Mouse (Mus musculus) lung, embryonic 15.5 days (tissue): ENCODE results near the gene Rabgap1l. TPM values are rescaled to one million over a fixed set of nuclear protein-coding genes. Genes with fewer than 3 reads are reported as not detected.
A peak's percentile ranks its signal among the peaks of the same experiment; 100 is the strongest.

Experiments
- ATAC-seq: fragments of 200-750 bp; cut with Nextera tagmentation; 2 replicates; pipeline ENCODE4 v1.8.0; 2017; ENCODE audit warnings: moderate number of reproducible peaks, borderline replicate concordance; ENCODE audit not compliant: low FRiP score, low TSS enrichment; ENCODE audit errors: extremely low read depth
- H3K27ac ChIP-seq: fragments of 300-500 bp; sonication (generic); 2 replicates; pipeline ENCODE4 v1.5.1; 2015; ENCODE audit warnings: moderate library complexity, mild to moderate bottlenecking, inconsistent platforms
- H3K27me3 ChIP-seq: fragments of 300-500 bp; sonication (generic); 2 replicates; pipeline ENCODE4 v1.6.1; 2015; ENCODE audit warnings: inconsistent platforms
- H3K36me3 ChIP-seq: fragments of 300-500 bp; sonication (generic); 2 replicates; pipeline ENCODE4 v1.6.1; 2015; ENCODE audit warnings: inconsistent platforms
- H3K4me1 ChIP-seq: fragments of 300-500 bp; sonication (generic); 2 replicates; pipeline ENCODE4 v1.6.1; 2015; ENCODE audit warnings: inconsistent platforms
- H3K4me2 ChIP-seq: fragments of 300-500 bp; sonication (generic); 2 replicates; pipeline ENCODE4 v1.6.1; 2015; ENCODE audit warnings: inconsistent platforms, mild to moderate bottlenecking, moderate library complexity
- H3K4me3 ChIP-seq: fragments of 300-500 bp; sonication (generic); 2 replicates; pipeline ENCODE4 v1.5.1; 2015; ENCODE audit warnings: mild to moderate bottlenecking, inconsistent platforms
- H3K9ac ChIP-seq: fragments of 300-500 bp; sonication (generic); 2 replicates; pipeline ENCODE4 v1.6.1; 2015; ENCODE audit warnings: inconsistent platforms
- H3K9me3 ChIP-seq: fragments of 300-500 bp; sonication (generic); 2 replicates; pipeline ENCODE4 v1.6.1; 2016; ENCODE audit warnings: inconsistent platforms
- WGBS: fragments of 180-500 bp; shearing (Covaris S2); methylation state at CpG from one replicate; pipeline ENCODE4 v1.1.7; 2015; 5-methylcytosine and 5-hydroxymethylcytosine counted together
- polyA plus RNA-seq: library from polyadenylated mRNA; unstranded; fragments of >200 nt; fragmentation: Nextera tagmentation; extraction: Ambion mirVana; gene quantifications from 2 replicates; pipeline ENCODE4 v1.2.1, GENCODE M21; 2015

The Rabgap1l gene
- polyA plus RNA-seq, 1 experiment from 2014 or later, result 24.0 TPM

DNA sequence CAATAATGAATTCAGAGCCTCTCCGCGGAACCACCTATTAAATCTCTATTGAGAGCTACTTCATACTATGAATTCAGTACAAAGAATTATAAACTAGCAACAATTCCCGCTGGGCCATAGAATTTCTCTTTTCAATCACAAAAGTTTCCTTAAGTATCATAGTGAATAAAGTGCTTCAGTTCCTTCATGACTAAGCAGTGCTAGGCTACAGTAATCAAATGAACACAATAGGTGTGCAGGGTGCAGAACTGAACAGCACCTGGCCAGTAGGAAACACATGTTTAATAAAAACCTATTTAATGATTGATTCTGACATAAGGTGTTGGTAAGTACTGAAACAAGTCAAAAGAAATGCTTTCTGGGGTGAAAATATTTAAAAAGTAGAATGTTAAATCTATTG lies 560.9 kb downstream of the Rabgap1l start:
- H3K4me2 ChIP-seq, result no peak overlapping the region
- H3K36me3 ChIP-seq, result no peaks in the 10 kb centered on the region
- no peak overlapping the region for H3K9ac ChIP-seq
- WGBS, result 91% methylated on average over 3 of the region's 3 CpGs
- no peak overlapping the region for H3K4me3 ChIP-seq
- H3K9me3 ChIP-seq, result no peaks in the 10 kb centered on the region
- no peaks in the 10 kb centered on the region for H3K27me3 ChIP-seq
- ATAC-seq, result no peak
- H3K27ac ChIP-seq, result no peak overlapping the region
- H3K4me1 ChIP-seq, result peaks cover 7% of the 10 kb centered on the region; the same call in 1 of the 2 replicates

DNA sequence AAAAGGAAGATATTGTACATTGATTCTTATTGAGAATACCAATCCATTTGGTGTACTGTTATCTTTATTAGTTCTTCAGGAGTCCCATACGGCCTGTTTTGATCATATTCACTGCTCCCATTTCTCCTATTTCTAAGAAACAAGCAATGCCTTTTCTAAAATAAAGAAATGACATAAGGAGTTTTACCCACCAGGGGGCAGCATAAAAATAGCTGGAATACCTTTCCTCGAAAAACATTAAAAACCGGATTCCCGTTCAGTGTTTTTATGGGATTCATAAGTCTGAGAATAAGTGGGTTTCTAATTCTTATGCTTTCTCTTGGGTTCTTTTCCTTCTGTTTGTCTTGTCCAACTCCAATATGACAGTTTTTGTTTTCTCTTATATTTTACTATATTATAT lies 562.0 kb downstream of the Rabgap1l start:
- no peak for ATAC-seq
- WGBS, result 31% methylated on average over 4 of the region's 4 CpGs
- Histone ChIP-seq H3K4me1 (peaks cover 7% of the 10 kb centered on the region; the same call in 1 of the 2 replicates), H3K27ac (no peak overlapping the region), H3K9ac (no peak overlapping the region), H3K9me3 (no peaks in the 10 kb centered on the region), H3K4me3 (no peak overlapping the region), H3K4me2 (no peak overlapping the region), H3K27me3 (no peaks in the 10 kb centered on the region), H3K36me3 (no peaks in the 10 kb centered on the region)

DNA sequence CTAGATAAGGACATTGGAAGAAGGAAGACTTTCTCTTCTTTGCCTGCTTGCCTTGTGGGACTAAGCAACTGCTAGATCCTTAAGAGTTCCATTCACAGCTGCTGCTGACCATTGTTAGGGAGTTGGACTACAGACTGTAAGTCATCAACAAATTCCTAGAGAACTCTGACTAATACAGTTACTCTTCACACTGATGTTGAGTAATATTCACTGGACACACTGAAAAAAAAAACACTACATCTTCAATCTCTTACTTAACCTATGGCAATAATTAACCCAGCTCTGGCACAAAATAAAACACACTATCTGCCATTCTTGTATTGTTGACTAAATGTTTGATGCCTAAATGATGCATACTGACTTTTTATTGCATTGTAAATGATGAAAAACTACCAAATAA lies 565.2 kb downstream of the Rabgap1l start:
- no peak overlapping the region for H3K4me2 ChIP-seq
- no peak for ATAC-seq
- H3K27ac ChIP-seq, result no peak overlapping the region
- H3K36me3 ChIP-seq, result no peaks in the 10 kb centered on the region
- no peaks in the 10 kb centered on the region for H3K9me3 ChIP-seq
- no peaks in the 10 kb centered on the region for H3K27me3 ChIP-seq
- no peak overlapping the region for H3K4me3 ChIP-seq
- H3K9ac ChIP-seq, result no peak overlapping the region
- no peaks in the 10 kb centered on the region for H3K4me1 ChIP-seq

DNA sequence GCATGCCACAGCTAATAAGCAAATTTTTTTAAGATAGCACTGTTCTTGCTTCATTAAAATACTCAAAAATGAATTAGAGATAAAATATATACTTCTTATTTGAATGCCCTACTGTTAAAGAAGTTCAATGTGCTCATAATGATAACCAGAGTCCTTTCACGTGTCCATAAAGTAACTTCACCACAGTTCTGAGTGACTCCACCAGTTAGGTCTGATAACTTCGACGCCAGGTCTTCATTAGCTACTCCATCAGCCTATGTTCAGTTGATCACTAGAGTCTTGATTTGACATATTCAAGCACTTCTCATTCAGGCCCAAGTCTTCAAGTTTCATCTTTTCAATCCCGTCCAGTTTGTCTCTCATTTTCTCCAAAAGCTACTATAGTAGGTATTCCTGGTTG lies 565.8 kb downstream of the Rabgap1l start:
- ATAC-seq, result no peak
- Histone ChIP-seq H3K9me3 (no peaks in the 10 kb centered on the region), H3K27me3 (no peaks in the 10 kb centered on the region), H3K27ac (no peak overlapping the region), H3K4me2 (no peak overlapping the region), H3K4me1 (no peaks in the 10 kb centered on the region), H3K36me3 (no peaks in the 10 kb centered on the region), H3K4me3 (no peak overlapping the region), H3K9ac (no peak overlapping the region)
- WGBS, result 85% methylated on average over 4 of the region's 4 CpGs

DNA sequence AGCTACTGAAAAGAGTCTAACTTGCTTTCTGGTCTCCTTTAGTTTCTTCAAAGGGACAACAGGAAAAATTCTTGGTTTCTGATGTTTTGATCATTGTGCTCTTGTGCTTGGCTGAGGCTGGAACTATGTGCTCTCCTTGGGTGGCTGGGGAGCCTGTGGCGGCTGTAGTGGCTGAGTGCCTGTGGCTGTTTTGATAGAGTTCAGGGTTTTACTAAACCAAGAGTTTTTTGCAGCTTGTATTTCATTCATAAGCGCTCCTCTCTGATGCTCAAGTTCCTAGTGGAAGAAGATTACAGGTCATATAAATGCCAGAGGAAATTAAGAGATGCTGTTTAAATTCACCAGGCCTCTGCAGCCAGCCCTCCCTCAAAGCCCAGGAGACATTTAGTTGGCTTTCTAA lies 568.9 kb downstream of the Rabgap1l start:
- no peak for ATAC-seq
- 70% methylated on average over 2 of the region's 2 CpGs for WGBS
- H3K4me3 ChIP-seq, result no peak overlapping the region

DNA sequence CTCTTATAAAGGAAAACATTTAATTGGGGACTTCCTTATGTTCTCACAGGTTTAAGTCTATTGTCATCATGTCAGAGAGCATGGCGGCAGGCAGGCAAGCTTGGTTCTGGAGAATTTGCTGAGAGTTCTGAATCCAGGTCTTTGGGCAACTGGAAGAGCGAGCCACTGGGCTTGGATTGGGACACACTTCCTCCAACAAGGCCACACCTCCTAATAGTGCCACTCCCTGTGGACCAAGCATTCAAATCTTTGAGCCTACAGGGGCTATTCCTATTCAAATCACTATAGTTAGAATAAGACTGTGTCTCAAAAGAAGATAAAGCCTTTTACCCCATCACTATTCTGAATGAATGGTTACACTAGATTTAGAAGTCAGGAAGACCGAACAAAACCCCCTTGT lies 575.1 kb downstream of the Rabgap1l start:
- Histone ChIP-seq H3K27ac (no peak overlapping the region), H3K36me3 (no peaks in the 10 kb centered on the region), H3K4me1 (0 out of 2 replicates have a peak, but pooled peaks cover 6% of the 10 kb centered on the region), H3K9me3 (no peaks in the 10 kb centered on the region), H3K4me3 (no peak overlapping the region), H3K27me3 (no peaks in the 10 kb centered on the region), H3K9ac (no peak overlapping the region), H3K4me2 (no peak overlapping the region)
- no peak for ATAC-seq
- 89% methylated on average over 3 of the region's 3 CpGs for WGBS

More for the DNA sequence above, 568.9 kb downstream of the Rabgap1l start:
- Histone ChIP-seq H3K9me3 (no peaks in the 10 kb centered on the region), H3K27ac (no peak overlapping the region), H3K9ac (no peak overlapping the region), H3K4me1 (no peaks in the 10 kb centered on the region), H3K27me3 (no peaks in the 10 kb centered on the region), H3K36me3 (no peaks in the 10 kb centered on the region), H3K4me2 (no peak overlapping the region)

DNA sequence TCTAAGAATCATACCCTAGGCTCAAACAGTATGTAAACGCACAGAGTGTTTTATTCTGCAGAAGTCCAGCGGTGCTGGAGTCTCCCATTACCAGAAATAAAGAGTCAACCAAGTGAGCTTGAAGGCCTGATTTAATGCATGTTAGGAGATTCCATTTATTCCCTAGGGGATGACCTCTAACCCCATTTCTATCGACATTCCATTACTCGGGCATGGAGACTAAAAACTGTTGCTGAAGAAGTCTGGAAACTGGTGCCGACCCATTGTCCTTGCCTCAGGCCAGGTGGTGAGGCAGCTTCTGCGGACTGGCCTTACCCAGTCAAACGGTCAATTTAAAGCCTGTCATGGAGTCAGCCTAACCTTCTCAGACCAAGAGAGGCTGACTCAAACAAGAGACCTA lies 578.8 kb downstream of the Rabgap1l start:
- peaks cover 16% of the 10 kb centered on the region for H3K4me1 ChIP-seq
- no peak overlapping the region for H3K27ac ChIP-seq
- H3K36me3 ChIP-seq, result no peaks in the 10 kb centered on the region
- no peak for ATAC-seq
- no peaks in the 10 kb centered on the region for H3K27me3 ChIP-seq
- H3K4me3 ChIP-seq, result peak overlapping the region; percentile 92; the same call in 1 of the 2 replicates
- WGBS, result 88% methylated on average over 7 of the region's 7 CpGs
- H3K9ac ChIP-seq, result no peak overlapping the region
- no peak overlapping the region for H3K4me2 ChIP-seq
- no peaks in the 10 kb centered on the region for H3K9me3 ChIP-seq

DNA sequence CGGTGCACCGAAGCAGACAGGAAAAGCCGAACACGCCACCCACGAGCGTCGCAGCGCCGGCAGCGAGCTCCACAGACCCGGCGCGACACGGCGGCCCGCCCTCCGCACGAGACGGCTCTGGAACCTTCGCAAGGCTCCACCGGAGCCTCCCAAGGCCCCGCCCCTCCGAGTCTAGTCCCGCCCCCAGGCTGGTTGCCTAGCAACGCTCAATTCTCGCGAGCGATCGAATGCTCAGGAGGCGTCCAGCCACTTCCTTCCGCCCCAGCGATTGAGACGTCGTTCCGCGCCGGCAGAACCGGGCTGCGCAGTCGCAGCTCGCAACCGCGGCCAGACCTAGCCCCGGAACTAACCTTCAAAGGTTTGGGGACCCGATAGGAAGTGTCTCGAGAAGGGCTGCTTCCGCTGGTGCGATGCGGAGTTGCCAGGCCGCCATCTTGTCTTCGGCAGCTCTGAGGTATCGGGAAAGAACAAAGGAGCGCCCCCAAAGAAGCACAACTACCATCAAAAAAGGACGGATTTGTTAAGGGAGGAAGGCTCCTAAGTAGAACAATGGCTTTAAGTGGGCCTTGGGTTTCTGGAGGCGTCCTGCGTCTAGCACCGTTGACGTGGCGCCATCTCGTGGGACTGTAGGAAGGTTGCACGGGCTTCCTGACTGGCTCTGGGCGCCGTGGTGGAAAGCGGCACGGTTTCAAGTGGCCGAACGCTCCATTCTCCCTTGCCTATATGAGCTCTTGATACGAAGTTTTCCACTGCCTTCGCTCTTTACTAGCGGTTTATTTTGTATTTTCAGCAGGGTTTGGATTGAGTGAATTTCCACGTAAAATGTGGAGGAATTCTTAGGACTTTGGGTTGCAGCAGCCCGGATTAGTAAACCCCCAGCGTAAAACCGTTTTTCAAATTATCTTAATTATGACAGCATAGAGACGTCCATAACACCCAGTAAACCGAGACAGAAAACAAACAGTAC lies 580.0 kb downstream of the Rabgap1l start, which contains the start of gene Cacybp:
Gene Cacybp, minus strand, starts transcription at position 173 of the 967 bp plus-strand sequence.
- no peaks in the 10 kb centered on the region for H3K9me3 ChIP-seq
- peak within 1 kb of the TSS; percentile 99 for H3K27ac ChIP-seq
- peak within 1 kb of the TSS; percentile 92 for H3K4me3 ChIP-seq
- peaks cover under 1% of the 10 kb centered on the region; the same call in 1 of the 2 replicates for H3K36me3 ChIP-seq
- H3K9ac ChIP-seq, result peak within 1 kb of the TSS; percentile 94
- ATAC-seq, result peak; percentile 99
- H3K27me3 ChIP-seq, result no peaks in the 10 kb centered on the region
- peaks cover 16% of the 10 kb centered on the region for H3K4me1 ChIP-seq
- under 1% methylated on average over 75 of the region's 76 CpGs for WGBS
- H3K4me2 ChIP-seq, result peak within 1 kb of the TSS; percentile 73

DNA sequence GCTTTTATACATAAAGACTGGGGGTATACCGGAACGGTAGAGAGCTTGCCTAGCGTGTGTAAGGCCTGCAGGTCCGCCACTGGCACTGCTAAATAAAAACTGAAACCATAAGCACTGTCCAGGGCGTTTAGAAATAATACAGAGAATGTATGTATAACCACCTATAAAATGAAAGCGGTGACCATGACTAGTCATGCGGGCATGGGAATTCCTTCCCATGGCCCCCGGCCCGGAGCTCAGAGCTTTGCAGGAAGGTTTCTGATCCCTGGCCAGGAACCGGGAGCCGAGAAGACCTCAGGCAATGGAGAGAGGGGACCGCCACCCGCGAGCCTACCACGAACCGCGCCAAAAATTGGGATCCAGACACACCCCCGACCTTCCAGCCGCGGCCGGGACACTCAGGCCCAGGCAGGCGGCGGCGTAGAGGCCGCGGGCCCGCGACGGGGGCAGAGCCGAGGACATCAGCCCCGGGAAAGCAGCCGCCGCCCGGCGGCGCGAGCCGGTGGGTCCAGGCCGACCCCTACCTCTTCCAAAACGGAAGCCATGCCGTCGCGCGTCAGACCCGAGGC lies 580.8 kb downstream of the Rabgap1l start:
- WGBS, result under 1% methylated on average over 45 of the region's 45 CpGs
- H3K4me1 ChIP-seq, result peaks cover 16% of the 10 kb centered on the region

DNA sequence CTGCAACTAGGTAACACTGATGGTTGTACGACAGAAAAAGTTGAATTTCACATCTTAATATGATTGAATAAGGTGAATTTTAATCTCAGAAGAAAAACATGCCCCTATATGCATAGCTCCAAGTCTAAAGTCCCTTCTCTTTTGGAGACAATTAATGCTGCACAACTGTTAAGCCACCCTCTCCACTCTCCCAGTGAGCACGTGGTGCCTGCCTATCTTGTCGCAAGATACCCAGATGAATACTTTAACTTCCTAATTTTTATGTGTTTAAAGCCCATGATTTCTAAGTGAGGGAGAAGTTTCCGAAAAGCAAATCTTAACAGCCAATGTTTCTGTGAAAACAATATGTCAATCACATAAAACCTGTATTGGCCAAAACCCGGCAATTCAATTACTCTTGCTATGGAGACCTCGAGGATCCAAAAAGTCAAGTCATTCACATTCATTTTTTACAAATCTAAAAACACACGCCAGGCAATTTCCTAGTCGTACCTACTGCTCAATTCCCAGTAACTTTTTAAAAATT lies 581.4 kb downstream of the Rabgap1l start:
- peaks cover 16% of the 10 kb centered on the region for H3K4me1 ChIP-seq

More for the DNA sequence above, 580.8 kb downstream of the Rabgap1l start:
- Histone ChIP-seq H3K27me3 (no peaks in the 10 kb centered on the region), H3K4me2 (peak overlapping the region; percentile 73), H3K9ac (peak overlapping the region; percentile 94), H3K27ac (peak overlapping the region; percentile 99), H3K9me3 (no peaks in the 10 kb centered on the region), H3K4me3 (peak overlapping the region; percentile 92), H3K36me3 (peaks cover 8% of the 10 kb centered on the region)
- peak; percentile 65; the same call in 1 of the 2 replicates for ATAC-seq

DNA sequence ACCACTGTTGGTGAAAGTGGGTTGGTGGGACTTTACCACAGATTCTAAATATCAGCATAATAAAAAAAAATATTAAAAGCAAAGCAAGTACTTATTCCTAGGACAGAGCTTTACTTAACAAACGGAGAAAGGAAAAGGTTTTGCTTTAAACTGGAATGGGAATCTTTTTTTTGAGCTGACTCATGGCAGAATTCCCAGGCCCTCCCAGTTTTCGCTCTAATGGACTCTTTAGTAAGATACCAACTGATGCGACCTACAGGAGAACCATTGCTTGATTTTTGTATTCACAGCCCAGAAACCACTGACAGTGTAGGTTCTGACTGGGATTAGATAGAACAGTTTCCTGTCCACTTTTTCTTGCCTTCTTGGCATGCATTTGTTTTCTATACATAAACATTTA lies 582.4 kb downstream of the Rabgap1l start:
- 37% methylated on average over 3 of the region's 3 CpGs for WGBS
- Histone ChIP-seq H3K9ac (no peak overlapping the region), H3K9me3 (no peaks in the 10 kb centered on the region), H3K4me2 (peak overlapping the region; percentile 73), H3K4me1 (peaks cover 16% of the 10 kb centered on the region), H3K4me3 (peak overlapping the region; percentile 92), H3K27ac (no peak overlapping the region), H3K27me3 (no peaks in the 10 kb centered on the region), H3K36me3 (peaks cover 25% of the 10 kb centered on the region)
- ATAC-seq, result no peak

More for the DNA sequence above, 581.4 kb downstream of the Rabgap1l start:
- H3K36me3 ChIP-seq, result peaks cover 14% of the 10 kb centered on the region
- peak overlapping the region; percentile 99 for H3K27ac ChIP-seq
- H3K4me3 ChIP-seq, result peak overlapping the region; percentile 92
- peak overlapping the region; percentile 73 for H3K4me2 ChIP-seq
- H3K27me3 ChIP-seq, result no peaks in the 10 kb centered on the region
- 2% methylated on average over 8 of the region's 8 CpGs for WGBS
- no peaks in the 10 kb centered on the region for H3K9me3 ChIP-seq
- ATAC-seq, result no peak
- peak overlapping the region; percentile 94 for H3K9ac ChIP-seq

DNA sequence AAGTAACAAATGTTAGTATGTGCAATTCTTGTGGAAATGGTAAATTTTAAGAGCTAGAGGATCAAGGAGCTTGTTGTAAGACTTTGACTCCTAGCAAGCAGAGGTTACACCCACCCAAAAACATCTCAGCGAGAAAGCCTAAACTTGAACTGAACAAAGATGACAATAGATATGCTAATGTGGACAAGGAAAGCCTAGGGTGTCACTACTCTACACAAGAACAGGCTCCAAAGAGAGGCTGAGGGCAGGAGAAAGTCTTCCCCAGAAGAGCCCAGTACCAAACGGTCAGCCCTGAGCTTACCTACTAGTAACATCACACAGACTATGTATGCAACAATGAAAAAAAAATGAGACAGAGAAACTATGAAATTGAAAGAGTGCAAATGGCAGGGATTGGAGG lies 583.2 kb downstream of the Rabgap1l start:
- peaks cover 31% of the 10 kb centered on the region for H3K36me3 ChIP-seq
- H3K9ac ChIP-seq, result no peak overlapping the region
- ATAC-seq, result no peak
- no peak overlapping the region for H3K27ac ChIP-seq
- H3K9me3 ChIP-seq, result no peaks in the 10 kb centered on the region
- no peaks in the 10 kb centered on the region for H3K27me3 ChIP-seq
- H3K4me2 ChIP-seq, result no peak overlapping the region
- H3K4me1 ChIP-seq, result peaks cover 16% of the 10 kb centered on the region
- H3K4me3 ChIP-seq, result no peak overlapping the region
- WGBS, result 89% methylated on average over 2 of the region's 2 CpGs
